Mouse (Mus musculus): ENCODE measurements around the gene Smco3.

- TF ChIP-seq POLR2A (IDR thresholded peaks at IDR 0.05; ENCODE audit: borderline replicate concordance, low read depth, low read length) (no peak), CTCF (IDR thresholded peaks at IDR 0.05; ENCODE audit: low read depth, low read length) (no peak)
Measured at GRCm38 (mm10) chr6:136827116-136827515, 8.1 kb downstream of the Smco3 start.

Data from bone marrow macrophage, adult 2 months (primary cell).